Mouse (Mus musculus) hematopoietic stem cell, adult 5-6 weeks (primary cell): ENCODE results near the gene Otud4. TPM values are rescaled to one million over a fixed set of nuclear protein-coding genes. Genes with fewer than 3 reads are reported as not detected.

Experiments
- ATAC-seq, 2 experiments: fragments of 125-278 bp in 1 of 2; replicated peaks in 1 of 2; 2 replicates each; pipeline ENCODE4 v1.8.0; 2016 to 2017; ENCODE audit warnings: inconsistent platforms in 2 of 2, mild to moderate bottlenecking in 2 of 2, moderate number of reproducible peaks in 2 of 2, low read depth in 1 of 2, moderate TSS enrichment in 1 of 2; ENCODE audit not compliant: low FRiP score in 2 of 2, poor library complexity in 2 of 2, severe bottlenecking in 2 of 2, insufficient read depth in 1 of 2, low TSS enrichment in 1 of 2
- total RNA-seq: library from RNA; stranded (forward); fragments of 172-1452, 232-1000 nt; gene quantifications from 2 replicates; pipeline ENCODE4 v1.2.3, GENCODE M21; 2017

The Otud4 gene
- total RNA-seq, 1 experiment from 2014 or later, result 83.3 TPM

DNA sequence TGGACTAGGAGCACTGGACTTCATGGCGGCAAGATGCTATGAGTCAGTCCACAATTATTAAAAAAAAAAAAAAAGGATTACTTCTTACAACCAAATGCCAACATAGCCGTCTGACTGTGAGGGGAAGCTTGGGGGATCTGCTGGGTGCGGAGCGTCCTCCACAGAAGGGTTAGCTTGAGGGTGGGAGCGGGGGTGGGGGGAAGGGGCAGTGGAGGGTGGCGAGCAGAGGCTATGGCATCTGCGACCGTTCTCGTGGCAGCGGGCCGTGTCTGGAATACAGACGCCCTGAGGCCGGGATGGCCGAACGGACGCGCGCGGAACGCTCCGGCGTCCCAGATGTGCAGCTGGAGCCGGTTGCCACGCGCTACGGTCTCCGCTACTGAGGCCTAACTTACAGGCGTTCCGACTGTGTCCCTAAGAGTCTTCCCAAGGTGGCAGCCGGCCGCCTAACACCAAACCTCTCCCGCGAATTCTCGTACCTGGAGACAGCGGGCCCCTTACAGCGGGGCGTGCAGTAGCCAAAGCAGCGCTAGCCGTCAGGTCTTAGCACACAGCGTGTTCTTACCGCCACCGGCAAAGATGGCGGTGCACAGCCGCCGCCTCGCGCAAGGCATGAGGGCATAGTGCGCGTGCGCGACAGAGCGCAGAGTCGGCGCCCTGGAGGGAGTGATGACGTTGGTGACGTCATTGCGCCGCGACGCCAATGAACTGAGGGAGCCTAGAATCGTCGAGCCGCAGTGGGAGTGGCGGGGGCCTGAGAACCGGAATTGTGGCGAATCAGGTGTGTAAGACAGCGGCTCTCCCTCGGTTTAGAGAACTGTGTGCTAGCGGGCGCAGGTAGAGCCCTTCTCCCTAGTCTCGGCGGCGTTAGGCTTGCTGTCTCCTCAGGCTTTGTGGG lies 71.9 kb downstream of the Otud4 start, which contains the start of the genes Abce1 and Anapc10:
Gene Abce1, minus strand, starts transcription at position 677 of the 898 bp plus-strand sequence.
Gene Anapc10, plus strand, starts transcription at position 757 of the 898 bp plus-strand sequence.
- ATAC-seq, result peak; percentile 97 to 99

GRCm38 (mm10) chr8:79712676-79713075 lies 73.3 kb downstream of the Otud4 start:
- no peak for ATAC-seq

DNA sequence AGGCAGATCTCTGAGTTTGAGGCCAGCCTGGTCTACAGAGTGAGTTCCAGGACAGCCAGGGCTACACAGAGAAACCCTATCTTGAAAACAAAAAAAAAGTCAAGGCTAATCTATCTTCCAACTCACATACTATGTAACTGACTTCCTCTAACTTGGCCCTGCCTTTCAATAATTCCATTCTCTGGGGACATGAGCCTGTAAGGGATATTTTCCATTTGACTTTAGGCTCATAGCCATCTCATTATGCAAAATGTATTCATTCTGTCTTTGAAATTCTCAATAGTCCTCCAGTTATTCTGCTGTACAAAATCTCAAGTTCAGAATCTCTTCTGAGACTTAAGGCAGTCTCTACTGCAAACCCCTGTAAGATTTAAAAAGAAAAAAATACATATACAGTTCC lies 82.1 kb downstream of the Otud4 start:
- no peak for ATAC-seq

DNA sequence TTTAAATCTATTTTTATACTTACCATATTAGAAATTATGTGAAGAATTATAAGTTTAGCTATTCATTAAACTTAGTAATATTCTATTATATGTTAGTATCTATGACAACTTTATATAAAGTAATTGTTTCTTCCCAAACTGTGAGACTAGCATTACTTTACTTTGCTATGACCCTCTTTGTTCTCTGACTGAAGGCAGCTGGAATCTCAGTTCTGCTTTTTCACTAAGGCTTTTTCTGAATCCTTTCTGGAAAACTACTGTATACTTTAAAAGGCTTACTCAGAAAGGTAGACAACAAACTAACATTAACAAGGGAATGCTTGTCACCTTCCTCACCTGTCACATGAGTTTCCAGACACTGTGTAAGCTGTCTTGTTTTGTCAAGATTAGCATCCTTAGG lies 83.9 kb downstream of the Otud4 start:
- ATAC-seq, result no peak

DNA sequence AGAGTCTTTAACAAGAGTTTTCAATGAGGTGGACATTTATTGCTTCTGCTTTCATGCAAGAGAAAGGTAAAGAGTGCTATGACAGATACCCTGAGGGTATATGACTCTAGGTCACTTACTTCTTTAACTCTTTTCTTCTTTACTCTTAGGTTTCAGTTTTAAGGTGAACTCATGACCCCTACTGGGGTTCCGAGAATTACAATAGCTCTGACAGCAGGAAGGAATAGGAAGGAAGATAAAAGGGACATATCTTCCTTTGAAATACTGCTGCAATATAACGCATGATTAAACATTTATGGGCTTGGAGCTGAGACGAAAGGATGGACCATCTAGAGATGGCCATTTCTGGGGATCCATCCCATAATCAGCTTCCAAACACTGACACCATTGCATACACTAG lies 85.2 kb downstream of the Otud4 start:
- ATAC-seq, result no peak; a peak in 1 of 4 replicates

Other genes with a start within 250 kb of the Otud4 start
- gene Smad1, start 240.1 kb upstream of the Otud4 start, total RNA-seq, result 27.1 and 32.6 TPM in 2 replicates
- 162 and 235 TPM in 2 replicates for gene Abce1, start 72.1 kb downstream of the Otud4 start, total RNA-seq
- 10.8 and 13.3 TPM in 2 replicates for gene Anapc10, start 72.2 kb downstream of the Otud4 start, total RNA-seq